Mouse (Mus musculus) T-helper 2 cell (primary cell): ENCODE results near the gene Vmn1r33.
"Not testable (repeated sequence)": the region's sequence is repeated elsewhere in the genome, so short reads cannot be mapped to it uniquely, and the experiment has no call there.

Source experiments
- in situ Hi-C: fragments of 300-600 bp; cut with MboI, MseI; formaldehyde crosslinking; loops from one replicate; pipeline ENCODE4 v1.15.1; 2025; ENCODE audit warnings: high pct_unique_total_duplicates

Vmn1r33 gene

DNA sequence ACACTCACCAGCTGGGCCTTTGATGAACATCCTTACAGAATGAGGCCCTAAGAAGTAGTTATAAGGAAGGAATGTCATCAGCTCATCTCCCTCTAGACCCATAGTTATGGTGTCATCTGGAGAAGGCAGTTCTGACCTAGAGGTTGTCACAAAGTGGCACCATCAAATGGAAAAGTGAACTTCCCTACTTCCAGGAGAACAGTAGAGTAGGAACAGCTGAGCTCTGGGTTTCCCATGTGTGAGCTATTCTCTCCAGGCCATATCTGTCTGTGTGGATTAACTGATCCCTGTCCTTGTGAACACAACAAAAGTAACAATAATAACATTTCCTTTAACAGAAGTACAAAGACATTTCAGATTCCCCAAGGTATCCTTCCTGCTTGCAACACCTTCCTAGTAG lies at the start of gene Vmn1r33:
Gene Vmn1r33 (minus strand): TSS at position 101 of the 400 bp plus-strand sequence.
- in situ Hi-C loops: not testable (repeated sequence)

DNA sequence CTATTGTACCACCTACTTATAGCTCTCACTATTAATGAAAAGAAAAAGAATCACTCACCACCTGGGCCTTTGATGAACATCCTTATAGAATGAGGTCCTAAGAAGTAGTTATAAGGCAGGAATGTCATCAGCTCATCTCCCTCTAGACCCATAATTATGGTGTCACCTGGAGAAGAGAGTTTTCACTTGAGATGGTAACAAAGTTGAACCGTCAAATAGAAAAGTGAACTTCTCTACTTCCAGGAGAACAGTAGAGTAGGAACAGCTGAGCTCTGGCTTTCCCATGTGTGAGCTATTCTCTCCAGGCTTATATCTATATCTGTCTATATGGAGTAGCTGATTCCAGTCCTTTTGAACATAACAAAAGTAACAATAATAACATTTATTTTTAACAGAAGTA lies 25.7 kb upstream of the Vmn1r33 start, which contains the start of gene Vmn1r34:
Gene Vmn1r34 (minus strand): TSS at position 101 of the 400 bp plus-strand sequence.
- in situ Hi-C loops: loop anchor here (10.0 kb wide), 1 partner anchor 1729 kb away; no protein-coding TSS in a partner anchor

DNA sequence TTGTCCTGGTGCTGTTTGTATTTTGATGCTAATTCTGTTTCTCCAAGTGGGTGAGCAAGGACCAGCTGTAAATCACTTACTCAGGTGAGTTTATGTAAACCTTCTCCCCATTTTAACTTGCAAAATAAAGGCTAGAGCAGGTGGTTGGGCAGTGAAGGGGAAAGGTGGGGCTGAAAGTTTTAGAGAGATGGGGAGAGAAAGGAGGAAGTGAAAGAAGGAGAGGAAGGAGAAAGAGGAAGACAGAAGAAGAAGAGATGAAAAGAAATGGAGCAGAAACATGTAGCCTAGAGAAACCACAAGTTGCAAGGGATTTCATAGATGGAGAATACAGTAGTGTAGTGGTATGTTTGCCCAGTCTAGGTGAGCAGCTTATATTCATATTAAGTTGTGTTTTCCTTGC lies 22.3 kb downstream of the Vmn1r33 start:
- in situ Hi-C loops: no loop called here
